Mouse (Mus musculus): ENCODE results near the gene Zfp652. TPM values are rescaled to one million over a fixed set of nuclear protein-coding genes. Genes with fewer than 3 reads are reported as not detected.

Zfp652 gene
- polyA plus RNA-seq, 1 experiment from 2014 or later = 32.1 TPM

GRCm38 (mm10) chr11:95853684-95854083 lies 141.2 kb downstream of the Zfp652 start:
- WGBS = 58% methylated on average over 5 of the region's 5 CpGs
- no peak overlapping the region for H3K4me2 ChIP-seq (replicated peaks)
- no peak overlapping the region for H3K4me3 ChIP-seq (replicated peaks)
- ATAC-seq = no peak
- H3K27ac ChIP-seq = no peak overlapping the region
- 0 out of 2 replicates have a peak, but pooled peaks cover 2% of the 10 kb centered on the region for H3K27me3 ChIP-seq
- no peaks in the 10 kb centered on the region for H3K9me3 ChIP-seq
- H3K9ac ChIP-seq (replicated peaks) = no peak overlapping the region
- H3K4me1 ChIP-seq (replicated peaks) = peaks cover 10% of the 10 kb centered on the region
- H3K36me3 ChIP-seq = no peaks in the 10 kb centered on the region

- Histone ChIP-seq H3K9ac (replicated peaks) (peak overlapping the region; percentile 70; the same call in 1 of the 2 replicates), H3K27ac (no peak overlapping the region), H3K4me2 (replicated peaks) (peak overlapping the region; percentile 79), H3K36me3 (no peaks in the 10 kb centered on the region), H3K9me3 (no peaks in the 10 kb centered on the region), H3K4me1 (replicated peaks) (peaks cover 18% of the 10 kb centered on the region), H3K27me3 (no peaks in the 10 kb centered on the region), H3K4me3 (replicated peaks) (peak overlapping the region; percentile 79; the same call in 1 of the 2 replicates)
- ATAC-seq = no peak
- 85% methylated on average over 4 of the region's 4 CpGs for WGBS
Measured at GRCm38 (mm10) chr11:95857306-95857705, 144.8 kb downstream of the Zfp652 start.

- H3K4me1 ChIP-seq (replicated peaks) = peaks cover 18% of the 10 kb centered on the region
- H3K4me2 ChIP-seq (replicated peaks) = peak overlapping the region; percentile 79
- no peaks in the 10 kb centered on the region for H3K27me3 ChIP-seq
- H3K4me3 ChIP-seq (replicated peaks) = peak overlapping the region; percentile 79
- peak; percentile 12; the same call in 1 of the 2 replicates for ATAC-seq
- H3K27ac ChIP-seq = peak overlapping the region; percentile 89
- no peaks in the 10 kb centered on the region for H3K9me3 ChIP-seq
- no peaks in the 10 kb centered on the region for H3K36me3 ChIP-seq
- WGBS = 14% methylated on average over 21 of the region's 21 CpGs
- H3K9ac ChIP-seq (replicated peaks) = peak overlapping the region; percentile 70
Measured at GRCm38 (mm10) chr11:95857716-95858527, 145.4 kb downstream of the Zfp652 start.

GRCm38 (mm10) chr11:95858528-95859467 lies 146.3 kb downstream of the Zfp652 start:
- peak; percentile 99 for ATAC-seq
- peaks cover 18% of the 10 kb centered on the region for H3K4me1 ChIP-seq (replicated peaks)
- under 1% methylated on average over 58 of the region's 58 CpGs for WGBS
- H3K36me3 ChIP-seq = no peaks in the 10 kb centered on the region
- no peaks in the 10 kb centered on the region for H3K9me3 ChIP-seq
- peak overlapping the region; percentile 79 for H3K4me3 ChIP-seq (replicated peaks)
- H3K9ac ChIP-seq (replicated peaks) = peak overlapping the region; percentile 70
- no peaks in the 10 kb centered on the region for H3K27me3 ChIP-seq
- peak overlapping the region; percentile 89 for H3K27ac ChIP-seq
- peak overlapping the region; percentile 79 for H3K4me2 ChIP-seq (replicated peaks)

- WGBS = under 1% methylated on average over 35 of the region's 35 CpGs
- Histone ChIP-seq H3K4me1 (replicated peaks) (peaks cover 18% of the 10 kb centered on the region), H3K9me3 (no peaks in the 10 kb centered on the region), H3K4me2 (replicated peaks) (peak overlapping the region; percentile 79), H3K4me3 (replicated peaks) (peak overlapping the region; percentile 79), H3K9ac (replicated peaks) (peak overlapping the region; percentile 67), H3K36me3 (no peaks in the 10 kb centered on the region), H3K27ac (peak overlapping the region; percentile 89), H3K27me3 (no peaks in the 10 kb centered on the region)
- ATAC-seq = peak; percentile 71
Measured at GRCm38 (mm10) chr11:95859468-95859855, 147.0 kb downstream of the Zfp652 start.

- H3K36me3 ChIP-seq = no peaks in the 10 kb centered on the region
- H3K4me2 ChIP-seq (replicated peaks) = peak overlapping the region; percentile 79
- peak overlapping the region; percentile 67 for H3K9ac ChIP-seq (replicated peaks)
- H3K4me1 ChIP-seq (replicated peaks) = peaks cover 18% of the 10 kb centered on the region
- H3K4me3 ChIP-seq (replicated peaks) = peak overlapping the region; percentile 79
- 47% methylated on average over 3 of the region's 3 CpGs for WGBS
- no peak for ATAC-seq
- no peaks in the 10 kb centered on the region for H3K9me3 ChIP-seq
- H3K27me3 ChIP-seq = no peaks in the 10 kb centered on the region
- H3K27ac ChIP-seq = peak overlapping the region; percentile 89
Measured at GRCm38 (mm10) chr11:95860071-95860490, 147.6 kb downstream of the Zfp652 start.

- Histone ChIP-seq H3K27me3 (no peaks in the 10 kb centered on the region), H3K9ac (replicated peaks) (no peak overlapping the region), H3K27ac (no peak overlapping the region), H3K9me3 (no peaks in the 10 kb centered on the region), H3K4me2 (replicated peaks) (no peak overlapping the region), H3K4me3 (replicated peaks) (no peak overlapping the region), H3K4me1 (replicated peaks) (peaks cover 18% of the 10 kb centered on the region), H3K36me3 (no peaks in the 10 kb centered on the region)
- WGBS = 97% methylated on average over 8 of the region's 8 CpGs
- no peak for ATAC-seq
Measured at GRCm38 (mm10) chr11:95861397-95861796, 148.9 kb downstream of the Zfp652 start.

GRCm38 (mm10) chr11:95869442-95869841 lies 157.0 kb downstream of the Zfp652 start:
- Histone ChIP-seq H3K4me1 (replicated peaks) (no peaks in the 10 kb centered on the region), H3K36me3 (no peaks in the 10 kb centered on the region), H3K27ac (no peak overlapping the region), H3K4me2 (replicated peaks) (no peak overlapping the region), H3K9me3 (no peaks in the 10 kb centered on the region), H3K9ac (replicated peaks) (no peak overlapping the region), H3K4me3 (replicated peaks) (no peak overlapping the region), H3K27me3 (no peaks in the 10 kb centered on the region)
- no peak for ATAC-seq
- 77% methylated on average over 4 of the region's 4 CpGs for WGBS

GRCm38 (mm10) chr11:95869918-95870470 lies 157.5 kb downstream of the Zfp652 start:
- Histone ChIP-seq H3K9me3 (no peaks in the 10 kb centered on the region), H3K4me3 (replicated peaks) (no peak overlapping the region), H3K4me1 (replicated peaks) (no peaks in the 10 kb centered on the region), H3K4me2 (replicated peaks) (no peak overlapping the region), H3K9ac (replicated peaks) (no peak overlapping the region), H3K27ac (no peak overlapping the region), H3K27me3 (peaks cover 1% of the 10 kb centered on the region; the same call in 1 of the 2 replicates), H3K36me3 (no peaks in the 10 kb centered on the region)
- 77% methylated on average over 6 of the region's 6 CpGs for WGBS
- no peak for ATAC-seq

GRCm38 (mm10) chr11:95875804-95876203 lies 163.3 kb downstream of the Zfp652 start:
- 29% methylated on average over 9 of the region's 9 CpGs for WGBS
- ATAC-seq = 0 out of 2 replicates have a peak, but pooled peaks have one; percentile 27
- H3K36me3 ChIP-seq = no peaks in the 10 kb centered on the region
- H3K9me3 ChIP-seq = no peaks in the 10 kb centered on the region
- no peak overlapping the region for H3K4me3 ChIP-seq (replicated peaks)
- peaks cover 6% of the 10 kb centered on the region; the same call in 1 of the 2 replicates for H3K27me3 ChIP-seq
- 0 out of 2 replicates have a peak, but pooled peaks cover 3% of the 10 kb centered on the region for H3K4me1 ChIP-seq (replicated peaks)
- H3K4me2 ChIP-seq (replicated peaks) = peak overlapping the region; percentile 17; the same call in 1 of the 2 replicates
- H3K27ac ChIP-seq = no peak overlapping the region
- no peak overlapping the region for H3K9ac ChIP-seq (replicated peaks)

GRCm38 (mm10) chr11:95876296-95876695 lies 163.8 kb downstream of the Zfp652 start:
- no peak overlapping the region for H3K4me3 ChIP-seq (replicated peaks)
- H3K27me3 ChIP-seq = peaks cover 7% of the 10 kb centered on the region
- H3K9ac ChIP-seq (replicated peaks) = no peak overlapping the region
- 24% methylated on average over 7 of the region's 7 CpGs for WGBS
- H3K36me3 ChIP-seq = no peaks in the 10 kb centered on the region
- 0 out of 2 replicates have a peak, but pooled peaks cover 3% of the 10 kb centered on the region for H3K4me1 ChIP-seq (replicated peaks)
- no peak overlapping the region for H3K27ac ChIP-seq
- no peak for ATAC-seq
- peak overlapping the region; percentile 17; the same call in 1 of the 2 replicates for H3K4me2 ChIP-seq (replicated peaks)
- no peaks in the 10 kb centered on the region for H3K9me3 ChIP-seq
